Mouse (Mus musculus) MEL (cell line): ENCODE measurements around the gene Papss2.

Source experiments
- CHD2 ChIP-seq: IDR thresholded peaks from 2 replicates; pipeline ENCODE4 v1.6.1; 2011; ENCODE audit warnings: low read length, improper control_type of control experiment
- CTCF ChIP-seq, 3 experiments: IDR thresholded peaks in 2 of 3; conservative IDR thresholded peaks in 1 of 3; 2 replicates each; pipeline ENCODE4 v1.5.1; 2011 to 2012; ENCODE audit warnings: low read length in 3 of 3, low read depth in 2 of 3, mild to moderate bottlenecking in 2 of 3, improper control_type of control experiment in 1 of 3, inconsistent platforms in 1 of 3, mixed read lengths in 1 of 3, moderate library complexity in 1 of 3; ENCODE audit not compliant: control insufficient read depth in 1 of 3, insufficient read depth in 1 of 3, poor library complexity in 1 of 3, severe bottlenecking in 1 of 3
- E2F4 ChIP-seq: IDR thresholded peaks from 2 replicates; pipeline ENCODE4 v1.6.1; 2011; ENCODE audit warnings: low read depth, low read length, improper control_type of control experiment, borderline replicate concordance
- GABPA ChIP-seq: IDR thresholded peaks from 2 replicates; pipeline ENCODE4 v1.6.1; 2012; ENCODE audit warnings: low read depth, mild to moderate bottlenecking, inconsistent platforms, low read length, improper control_type of control experiment, moderate library complexity
- GATA1 ChIP-seq: IDR thresholded peaks from 2 replicates; pipeline ENCODE4 v1.6.1; 2011; ENCODE audit warnings: low read depth, low read length, improper control_type of control experiment
- MAZ ChIP-seq: IDR thresholded peaks from 2 replicates; pipeline ENCODE4 v1.6.1; 2012; ENCODE audit warnings: low read depth, mild to moderate bottlenecking, inconsistent platforms, low read length, improper control_type of control experiment
- MXI1 ChIP-seq: IDR thresholded peaks from 2 replicates; pipeline ENCODE4 v1.6.1; 2011; ENCODE audit warnings: mild to moderate bottlenecking, low read depth, low read length, improper control_type of control experiment
- MYB ChIP-seq: IDR thresholded peaks from 2 replicates; pipeline ENCODE4 v1.6.1; 2011; ENCODE audit warnings: mild to moderate bottlenecking, low read depth, low read length, improper control_type of control experiment
- NELFE ChIP-seq: IDR thresholded peaks from 2 replicates; pipeline ENCODE4 v1.6.1; 2011; ENCODE audit warnings: low read depth, low read length, improper control_type of control experiment
- POLR2A ChIP-seq, 2 experiments: IDR thresholded peaks; 2 replicates each; pipeline ENCODE4 v1.6.1; 2011 to 2012; ENCODE audit warnings: low read length in 2 of 2, mild to moderate bottlenecking in 2 of 2, control low read depth in 1 of 2, improper control_type of control experiment in 1 of 2, low read depth in 1 of 2, moderate library complexity in 1 of 2; ENCODE audit not compliant: control insufficient read depth in 1 of 2, insufficient read depth in 1 of 2, poor library complexity in 1 of 2
- SIN3A ChIP-seq: IDR thresholded peaks from 2 replicates; pipeline ENCODE4 v1.6.1; 2012; ENCODE audit warnings: low read length, improper control_type of control experiment, inconsistent platforms
- TAL1 ChIP-seq: IDR thresholded peaks from 2 replicates; pipeline ENCODE4 v1.6.1; 2012; ENCODE audit warnings: mild to moderate bottlenecking, inconsistent platforms, low read length, moderate library complexity, mixed read lengths
- UBTF ChIP-seq: IDR thresholded peaks from 2 replicates; pipeline ENCODE4 v1.6.1; 2012; ENCODE audit warnings: low read depth, mild to moderate bottlenecking, inconsistent platforms, low read length, improper control_type of control experiment, moderate library complexity, borderline replicate concordance; ENCODE audit not compliant: insufficient read depth
- ZNF384 ChIP-seq: IDR thresholded peaks from 2 replicates; pipeline ENCODE4 v1.6.1; 2012; ENCODE audit warnings: low read depth, mild to moderate bottlenecking, inconsistent platforms, low read length, improper control_type of control experiment

GRCm38 (mm10) chr19:32637357-32638275 lies 42.0 kb downstream of the Papss2 start:
- TF ChIP-seq CTCF (IDR thresholded peaks at IDR 0.05 in 2 of 3, conservative IDR thresholded peaks at IDR 0.05 in 1 of 3; ENCODE audit: control insufficient read depth in 1 of 3, insufficient read depth in 1 of 3, low read depth in 2 of 3, low read length in 3 of 3, poor library complexity in 1 of 3, severe bottlenecking in 1 of 3) (no peak), ZNF384 (peak; percentile 69), POLR2A (IDR thresholded peaks at IDR 0.05; ENCODE audit: control insufficient read depth in 1 of 2, insufficient read depth in 1 of 2, low read depth in 1 of 2, low read length in 2 of 2, poor library complexity in 1 of 2) (no peak), SIN3A (peak; percentile 12; the same call in 1 of the 2 replicates), CHD2 (no peak), UBTF (no peak), E2F4 (no peak), TAL1 (no peak), MXI1 (no peak; the same call in 1 of the 2 replicates), NELFE (no peak; the same call in 1 of the 2 replicates), GATA1 (peak; percentile 86), MAZ (no peak), MYB (no peak), GABPA (no peak)
